Mouse (Mus musculus): Measurements from ENCODE around the gene Col1a1.
A peak's percentile ranks its signal among the peaks of the same experiment; 100 is the strongest.

Col1a1 gene

DNA sequence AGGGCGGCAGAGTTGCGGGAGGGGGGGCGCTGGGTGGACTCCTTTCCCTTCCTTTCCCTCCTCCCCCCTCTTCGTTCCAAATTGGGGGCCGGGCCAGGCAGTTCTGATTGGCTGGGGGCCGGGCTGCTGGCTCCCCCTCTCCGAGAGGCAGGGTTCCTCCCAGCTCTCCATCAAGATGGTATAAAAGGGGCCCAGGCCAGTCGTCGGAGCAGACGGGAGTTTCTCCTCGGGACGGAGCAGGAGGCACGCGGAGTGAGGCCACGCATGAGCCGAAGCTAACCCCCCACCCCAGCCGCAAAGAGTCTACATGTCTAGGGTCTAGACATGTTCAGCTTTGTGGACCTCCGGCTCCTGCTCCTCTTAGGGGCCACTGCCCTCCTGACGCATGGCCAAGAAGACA lies at the start of gene Col1a1:
Col1a1 (plus strand) TSS at position 180 of the 400 bp plus-strand sequence.
- DNase-seq (ENCODE audit: low spot score), result peak; percentile 85

DNA sequence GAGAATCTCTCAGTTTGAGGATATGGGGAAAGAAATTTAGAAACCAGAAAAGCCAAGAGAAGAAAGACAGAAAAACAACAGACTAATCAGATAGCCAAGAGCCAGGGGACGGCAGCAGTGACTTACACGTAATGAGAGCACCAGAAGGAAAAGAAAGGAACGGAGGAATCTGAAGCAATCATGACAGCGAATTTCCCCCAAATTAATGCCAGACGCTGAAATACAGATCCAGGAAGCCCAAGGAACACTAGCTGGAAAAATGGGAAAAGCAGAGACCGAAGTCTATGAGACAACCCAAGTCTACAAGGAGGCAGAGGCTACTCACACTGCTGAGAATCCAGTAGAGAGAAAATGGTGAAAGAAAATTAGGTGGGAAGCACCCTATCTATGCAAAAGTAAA lies 44.9 kb upstream of the Col1a1 start:
- no peak for DNase-seq (ENCODE audit: low spot score)

DNA sequence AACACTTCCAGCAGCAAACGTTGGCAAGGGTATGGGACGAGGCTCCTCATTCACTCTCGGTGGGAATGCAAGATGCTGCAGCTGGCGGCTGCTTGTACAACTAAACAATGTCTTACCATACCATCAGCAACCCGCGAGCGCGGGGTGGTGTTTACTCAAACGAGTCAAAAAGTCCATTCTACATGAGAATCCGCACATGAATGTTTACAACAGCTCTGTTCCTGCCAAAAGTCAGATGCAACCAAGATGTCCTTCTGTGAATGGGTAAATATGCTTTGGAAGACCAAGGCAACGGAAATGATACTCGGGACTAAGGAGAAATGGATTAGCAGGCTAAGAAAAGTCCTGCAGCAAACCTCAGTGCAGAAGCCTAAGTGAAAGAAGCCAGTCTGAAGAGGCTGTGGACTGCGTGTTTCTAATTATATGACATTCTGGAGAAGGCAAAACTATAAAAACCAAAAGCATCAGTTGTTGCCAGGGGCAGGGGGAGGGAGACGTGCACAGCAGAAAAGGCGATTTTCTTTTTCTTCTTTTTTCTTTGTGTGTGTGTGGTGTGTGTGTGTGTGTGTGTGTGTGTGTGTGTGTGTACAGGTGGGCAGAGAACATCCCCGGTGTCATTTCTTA lies 39.2 kb upstream of the Col1a1 start:
- DNase-seq (ENCODE audit: low spot score), result no peak

DNA sequence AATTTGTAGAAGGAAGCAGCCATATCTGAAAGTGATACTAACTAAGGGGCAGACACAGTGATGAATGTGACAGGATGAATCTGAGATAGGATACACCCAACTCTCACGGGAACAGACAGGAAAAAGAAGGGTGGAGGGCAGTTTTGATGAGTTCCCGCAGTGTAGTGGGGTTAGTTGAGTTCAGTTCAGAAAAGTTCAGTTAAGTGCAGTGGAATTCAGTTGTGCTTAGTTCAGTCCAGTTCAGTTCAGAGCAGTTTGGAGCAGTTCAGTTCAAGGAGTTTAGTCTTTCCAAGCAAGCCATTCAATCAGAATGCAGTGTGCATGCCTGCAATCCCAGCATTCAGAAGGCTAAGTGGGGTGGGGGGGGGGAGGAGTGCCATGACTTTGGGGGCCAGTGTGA lies 34.8 kb upstream of the Col1a1 start:
- DNase-seq (ENCODE audit: low spot score), result no peak

DNA sequence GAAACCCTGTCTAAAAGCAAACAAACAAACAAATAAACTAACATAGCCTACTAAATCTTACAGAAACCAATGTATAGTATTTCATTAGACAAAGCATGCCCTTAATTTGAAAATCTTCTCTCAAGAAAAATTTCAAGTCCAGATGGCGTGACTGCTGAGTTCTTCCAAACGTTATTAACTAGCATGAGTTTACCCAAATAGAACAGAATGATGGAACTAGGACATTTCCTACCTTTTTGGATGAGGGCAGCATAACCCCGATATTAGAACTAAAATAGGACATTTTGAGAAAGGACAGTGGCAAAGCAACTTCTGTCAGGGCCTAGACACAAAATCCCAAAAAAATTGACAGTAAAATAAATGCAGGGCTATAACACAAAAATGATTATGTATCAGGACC lies 31.7 kb upstream of the Col1a1 start:
- no peak for DNase-seq (ENCODE audit: low spot score)

DNA sequence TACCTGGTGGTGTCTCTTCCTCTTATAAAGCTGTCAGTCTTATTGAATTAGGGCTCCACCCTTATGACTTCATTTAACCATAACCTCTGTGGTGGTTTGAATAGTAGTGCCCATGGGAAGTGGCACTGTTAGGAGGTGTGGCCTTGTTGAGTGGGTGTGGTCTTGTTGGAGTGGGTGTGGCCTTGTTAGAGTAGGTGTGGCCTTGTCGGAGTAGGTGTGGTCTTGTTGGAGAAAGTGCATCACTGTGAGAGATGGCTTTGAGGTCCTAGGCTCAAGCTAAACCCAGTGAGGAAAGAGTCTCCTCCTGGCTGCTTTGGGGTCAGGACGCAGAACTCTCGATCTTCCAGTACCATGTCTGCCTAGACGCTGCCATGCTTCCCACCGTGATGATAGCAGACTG lies 25.1 kb upstream of the Col1a1 start:
- no peak for DNase-seq (ENCODE audit: low spot score)

DNA sequence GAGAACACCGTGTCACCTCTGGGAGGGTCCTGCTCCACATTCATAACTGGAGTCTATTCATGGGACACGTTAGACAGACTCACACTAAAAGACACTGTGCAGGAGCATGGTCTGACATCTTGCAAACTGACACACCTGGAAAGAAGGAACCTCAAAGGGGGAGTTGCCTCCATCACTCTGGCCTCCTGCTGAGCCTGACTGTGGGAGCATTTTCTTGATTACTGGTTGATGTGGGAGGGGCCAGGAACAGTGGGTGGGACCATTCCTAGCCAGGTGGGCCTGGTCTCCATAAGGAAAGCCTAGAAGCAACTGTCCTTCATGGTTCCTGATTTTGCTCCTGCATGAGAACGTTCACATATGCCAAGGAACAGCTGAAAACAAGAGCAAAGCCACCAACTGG lies 23.5 kb upstream of the Col1a1 start:
- no peak for DNase-seq (ENCODE audit: low spot score)

DNA sequence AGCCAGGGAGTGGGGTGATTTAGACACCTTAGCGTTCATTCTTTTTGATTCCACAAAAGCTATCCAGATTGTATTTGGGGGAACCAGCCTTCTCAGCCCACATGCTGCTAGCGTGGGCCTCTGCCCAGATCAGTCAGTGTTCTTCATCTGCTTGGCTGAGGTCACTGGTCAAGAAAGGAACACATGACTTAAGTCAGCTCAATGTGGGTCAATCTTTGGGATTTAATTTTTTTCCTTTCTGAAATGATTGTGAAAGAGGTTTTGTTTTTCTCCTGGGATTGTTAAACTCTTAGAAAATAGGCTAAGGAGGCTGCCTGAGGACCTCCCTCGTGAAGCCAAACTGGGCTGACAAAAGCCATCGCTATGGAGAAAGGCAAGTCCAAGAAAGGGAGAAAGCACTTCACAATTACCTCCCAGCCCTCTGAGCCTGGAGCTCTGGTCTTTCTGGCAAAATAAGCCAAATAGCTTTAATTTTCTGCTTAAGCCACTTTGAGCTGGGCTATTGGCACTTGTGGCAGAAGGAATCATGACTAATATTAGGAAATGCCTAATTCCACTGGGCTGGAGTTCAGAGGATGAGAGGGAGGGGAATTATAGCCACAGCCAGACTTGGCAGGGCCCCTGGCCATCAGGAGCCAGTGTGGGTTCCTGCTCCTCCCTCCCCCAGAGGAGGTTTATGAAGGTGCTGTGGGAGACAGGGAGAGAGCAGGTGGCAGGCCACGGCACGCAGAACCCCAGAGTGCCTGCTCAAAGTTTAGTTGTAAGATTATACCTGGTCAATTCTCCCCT lies 22.5 kb upstream of the Col1a1 start:
- DNase-seq (ENCODE audit: low spot score), result no peak

DNA sequence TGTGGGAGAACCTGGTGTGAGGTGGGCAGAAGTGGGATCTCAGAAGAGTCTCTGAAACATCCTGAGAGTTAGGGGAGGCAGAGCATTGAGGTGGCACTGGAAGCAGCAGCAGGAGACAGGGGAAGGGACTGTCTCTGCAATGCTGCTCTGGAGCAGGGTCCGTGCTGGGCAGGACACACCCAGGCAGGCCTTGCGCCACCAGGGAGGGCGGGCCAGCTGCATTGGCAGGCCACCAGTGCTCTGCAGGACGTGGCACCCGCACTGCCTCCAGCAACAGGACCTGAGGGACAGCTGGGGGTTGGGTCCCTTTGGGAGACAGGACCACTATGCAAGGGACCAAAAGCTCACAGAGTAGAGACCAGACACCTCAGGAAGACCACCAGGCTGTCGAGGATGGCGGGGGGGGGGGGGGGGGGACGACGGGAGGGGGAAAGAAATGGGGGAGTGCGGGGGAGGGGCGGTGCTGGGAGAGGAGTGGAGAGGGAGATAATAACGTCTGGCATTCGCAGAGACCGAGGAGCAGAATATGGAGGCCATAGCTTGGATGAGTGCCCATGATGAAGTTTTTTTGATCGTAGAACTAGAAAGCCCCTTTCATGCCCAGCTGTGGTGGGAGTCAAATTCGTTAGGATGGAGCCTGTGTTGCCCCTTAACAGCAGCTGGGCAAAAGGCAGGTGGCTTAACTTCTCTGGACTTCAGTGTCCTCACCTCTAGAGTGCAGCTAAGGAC lies 20.2 kb upstream of the Col1a1 start:
- DNase-seq (ENCODE audit: low spot score), result peak; percentile 58

DNA sequence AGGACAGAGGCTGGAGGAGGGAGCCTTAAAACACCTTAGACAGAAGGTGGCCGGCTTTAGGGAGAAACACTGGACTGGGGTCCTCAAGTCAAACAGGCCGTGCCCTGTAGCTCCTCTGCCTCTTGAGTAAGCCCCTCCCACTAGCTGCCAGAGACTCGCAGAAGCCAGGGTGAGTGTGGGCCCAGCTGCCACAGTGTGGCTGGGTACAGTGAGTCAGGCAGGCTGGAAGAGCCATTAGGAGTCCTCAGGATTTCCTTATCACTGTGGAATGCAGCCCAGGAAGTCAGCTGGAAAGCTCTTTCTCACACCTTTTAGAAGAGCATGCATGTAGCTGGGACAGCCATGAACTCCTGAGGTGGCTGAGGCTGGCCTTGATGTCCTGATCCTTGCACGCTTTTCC lies 19.5 kb upstream of the Col1a1 start:
- no peak for DNase-seq (ENCODE audit: low spot score)

DNA sequence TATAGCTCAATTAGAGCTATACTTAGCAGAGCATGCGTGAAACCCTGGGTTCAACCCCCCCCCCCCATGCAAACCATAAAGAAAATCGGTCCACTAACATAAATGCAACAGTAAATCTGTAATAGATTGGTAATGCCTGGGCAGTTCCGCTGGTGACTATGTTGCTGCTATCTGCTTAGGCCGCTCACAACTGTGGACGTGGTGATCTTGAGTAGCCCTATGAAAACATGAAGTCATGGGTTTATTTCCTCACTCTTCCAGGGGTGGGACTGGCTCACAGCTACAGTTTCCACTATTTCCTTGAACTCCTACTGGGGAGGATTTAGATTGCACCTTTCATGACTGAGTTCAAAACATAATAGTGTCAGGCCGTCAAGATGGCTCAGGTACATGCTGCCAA lies 18.3 kb upstream of the Col1a1 start:
- DNase-seq (ENCODE audit: low spot score), result no peak

DNA sequence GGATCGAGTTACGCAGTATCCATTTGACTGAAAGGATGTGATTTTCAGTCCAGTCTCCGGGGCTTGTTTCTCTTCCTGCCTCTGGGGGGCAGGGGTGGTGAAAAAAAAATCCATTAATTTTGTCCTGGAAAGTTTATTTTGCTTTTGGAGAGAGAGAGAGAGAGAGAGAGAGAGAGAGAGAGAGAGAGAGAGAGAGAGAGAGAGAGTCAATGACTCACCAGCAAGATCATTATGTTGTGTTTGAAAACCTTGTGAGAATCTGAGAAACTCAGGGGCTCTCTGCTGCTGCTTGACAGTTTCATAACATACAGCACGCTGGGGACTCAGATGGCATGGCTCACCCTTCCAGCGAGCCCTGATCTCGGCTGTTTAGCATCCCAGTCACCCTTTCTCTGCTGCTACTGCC lies 15.0 kb upstream of the Col1a1 start:
- DNase-seq (ENCODE audit: low spot score), result no peak

DNA sequence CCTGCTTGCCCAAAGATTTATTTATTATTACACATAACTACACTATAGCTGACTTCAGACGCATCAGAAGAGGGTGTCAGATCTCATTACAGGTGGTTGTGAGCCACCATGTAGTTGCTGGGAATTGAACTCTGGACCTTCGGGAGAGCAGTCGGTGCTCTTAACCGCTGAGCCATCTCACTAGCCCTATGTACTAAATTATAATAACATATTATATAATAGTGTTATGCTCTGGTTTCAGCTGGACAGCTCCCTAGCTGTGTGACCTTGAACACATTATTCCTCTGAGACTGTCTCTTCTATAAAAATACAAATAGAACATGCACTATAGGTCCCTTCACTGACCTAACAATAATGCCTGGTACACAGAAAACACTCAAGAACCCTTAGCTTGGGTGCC lies 11.0 kb upstream of the Col1a1 start:
- DNase-seq (ENCODE audit: low spot score), result no peak

DNA sequence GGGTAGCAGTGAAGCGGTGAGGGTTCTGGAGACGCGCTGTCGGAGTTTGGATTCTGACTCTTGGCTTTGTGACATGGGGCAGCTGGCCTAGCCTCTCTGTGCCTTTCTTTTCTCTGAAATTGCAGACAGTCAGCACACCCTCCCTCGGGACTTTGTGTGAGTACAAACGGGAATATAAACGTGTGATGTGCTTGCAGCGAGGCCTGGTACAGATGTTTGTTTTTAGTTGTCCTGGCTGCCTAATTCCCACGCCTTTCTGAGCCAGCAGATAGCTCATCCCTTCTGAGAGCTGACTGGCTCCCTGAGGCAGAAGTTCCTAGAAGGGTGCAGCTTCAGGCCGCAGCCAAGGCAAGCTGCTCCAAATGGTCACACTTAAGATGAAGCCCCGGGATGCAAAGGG lies 9.6 kb upstream of the Col1a1 start:
- DNase-seq (ENCODE audit: low spot score), result no peak

DNA sequence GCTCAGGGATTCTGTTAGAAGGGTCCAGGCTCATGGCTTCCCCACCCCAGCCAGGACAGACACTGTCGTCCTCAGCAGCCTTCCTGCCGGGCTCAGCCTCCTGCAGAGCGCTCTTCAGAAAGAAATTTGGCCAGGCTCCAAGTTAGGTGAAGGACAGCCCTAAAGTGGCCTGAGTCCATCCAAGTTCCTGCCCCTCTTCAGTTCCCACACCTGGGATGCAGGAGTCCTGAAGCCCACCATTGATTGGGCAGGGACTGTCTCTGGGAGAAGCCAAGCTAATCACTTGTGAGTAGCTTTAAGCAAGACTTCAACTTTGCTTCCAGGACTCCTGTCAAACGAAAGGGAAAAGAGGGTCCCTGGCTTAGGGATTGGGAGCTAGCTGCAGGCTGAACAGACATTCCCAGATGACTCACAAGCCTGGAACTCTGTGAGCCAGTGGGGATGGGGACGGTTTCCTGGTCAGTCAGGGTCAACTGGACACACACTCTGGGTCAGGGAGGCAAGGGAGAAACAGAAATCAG lies 8.2 kb upstream of the Col1a1 start:
- no peak for DNase-seq (ENCODE audit: low spot score)

DNA sequence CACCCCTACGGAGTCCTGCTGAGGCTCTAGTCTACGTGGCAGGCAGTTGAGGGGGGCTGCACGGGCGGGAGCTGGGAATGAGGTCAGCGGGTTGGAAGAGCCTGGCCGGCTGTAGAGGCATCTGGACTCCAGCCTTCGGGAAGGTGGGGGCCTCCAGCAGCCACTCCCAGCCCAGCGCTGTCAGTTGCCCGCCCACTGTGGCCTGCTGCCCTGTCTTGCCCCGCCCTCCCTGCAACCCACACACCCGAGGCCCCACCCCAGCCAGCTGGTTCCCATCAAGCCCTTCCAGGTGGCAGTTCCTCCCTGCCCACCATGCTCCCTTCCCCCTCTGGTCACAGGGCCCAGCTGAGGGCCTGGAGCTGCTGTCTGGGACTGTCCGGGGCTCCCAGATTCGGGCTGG lies 7.2 kb upstream of the Col1a1 start:
- DNase-seq (ENCODE audit: low spot score), result peak; percentile 95

DNA sequence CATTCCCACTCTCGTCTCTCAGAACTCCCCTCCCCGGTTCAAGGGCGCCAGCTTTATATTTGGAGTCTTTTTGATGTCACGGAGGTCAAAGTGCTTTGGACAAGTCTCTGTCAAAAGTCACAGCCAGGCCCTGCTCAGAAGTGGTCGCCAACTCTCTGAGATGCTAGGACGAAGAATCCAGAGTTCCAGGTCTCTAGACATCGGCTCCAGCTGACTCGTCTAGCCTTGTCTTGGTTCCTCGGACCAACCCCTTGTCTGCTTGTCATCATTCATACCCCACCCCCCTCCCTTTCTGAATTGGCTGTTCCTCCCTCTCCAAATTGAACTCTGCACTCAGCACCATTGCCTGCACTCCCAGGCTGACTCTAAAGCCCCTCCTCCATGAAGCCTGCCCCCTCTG lies 6.4 kb upstream of the Col1a1 start:
- no peak for DNase-seq (ENCODE audit: low spot score)

DNA sequence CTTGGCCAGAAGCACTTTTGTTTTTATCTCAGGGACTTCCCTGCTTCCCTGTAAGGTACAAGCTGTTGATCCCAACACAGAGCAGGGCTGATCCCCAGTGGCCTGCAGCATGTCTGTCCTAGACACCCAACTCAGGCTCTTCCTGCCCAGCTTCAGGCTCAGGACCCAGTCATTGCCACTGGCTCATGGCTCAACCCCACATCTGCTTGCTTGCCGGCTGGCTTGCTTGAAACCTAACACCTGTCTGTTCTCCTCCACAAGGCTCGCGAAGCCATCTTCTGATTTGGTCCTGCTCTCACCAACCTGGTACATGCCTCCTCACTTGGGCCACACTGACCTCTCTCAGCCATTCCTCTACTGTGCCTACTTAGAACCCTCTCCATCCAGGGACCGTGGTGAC lies 5.9 kb upstream of the Col1a1 start:
- no peak for DNase-seq (ENCODE audit: low spot score)

DNA sequence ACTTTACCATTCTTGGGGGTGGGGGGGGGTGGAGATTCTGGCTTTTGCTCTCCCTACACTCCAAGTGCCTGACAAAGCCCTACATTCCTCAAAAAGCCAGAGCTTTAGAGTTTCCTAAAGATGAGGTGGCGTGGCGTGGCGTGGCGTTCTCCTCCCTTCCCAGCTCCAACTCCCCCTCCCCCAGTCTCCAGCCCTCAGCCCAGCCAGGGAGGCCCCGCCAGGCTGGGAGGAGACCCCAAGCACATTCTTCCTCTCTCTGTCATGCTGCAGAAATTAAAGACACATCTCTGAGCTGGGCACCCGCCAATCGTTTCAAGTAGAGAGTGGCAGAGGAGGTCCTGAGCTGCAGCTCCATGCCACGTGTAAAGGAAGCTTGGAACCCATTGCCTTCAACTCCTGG lies 2.4 kb upstream of the Col1a1 start:
- no peak for DNase-seq (ENCODE audit: low spot score)

DNA sequence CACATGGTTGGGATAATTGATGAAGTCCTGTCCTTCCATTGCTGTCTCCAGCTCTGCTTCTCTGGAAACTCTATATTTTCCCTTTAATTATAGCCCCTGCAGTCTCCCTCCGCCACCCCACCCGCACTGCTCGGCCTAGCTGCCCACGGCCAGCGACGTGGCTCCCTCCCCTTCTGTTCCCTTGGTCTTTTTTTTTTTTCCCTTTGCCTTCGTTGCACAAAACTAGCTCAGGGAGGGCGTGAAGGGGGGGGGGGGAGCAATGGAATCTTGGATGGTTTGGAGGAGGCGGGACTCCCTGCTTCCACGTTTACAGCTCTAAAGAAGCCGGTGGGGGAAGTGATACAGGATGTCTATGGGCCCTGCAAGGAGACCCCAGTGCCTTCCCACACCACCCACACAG lies 1.5 kb upstream of the Col1a1 start:
- no peak for DNase-seq (ENCODE audit: low spot score)

DNA sequence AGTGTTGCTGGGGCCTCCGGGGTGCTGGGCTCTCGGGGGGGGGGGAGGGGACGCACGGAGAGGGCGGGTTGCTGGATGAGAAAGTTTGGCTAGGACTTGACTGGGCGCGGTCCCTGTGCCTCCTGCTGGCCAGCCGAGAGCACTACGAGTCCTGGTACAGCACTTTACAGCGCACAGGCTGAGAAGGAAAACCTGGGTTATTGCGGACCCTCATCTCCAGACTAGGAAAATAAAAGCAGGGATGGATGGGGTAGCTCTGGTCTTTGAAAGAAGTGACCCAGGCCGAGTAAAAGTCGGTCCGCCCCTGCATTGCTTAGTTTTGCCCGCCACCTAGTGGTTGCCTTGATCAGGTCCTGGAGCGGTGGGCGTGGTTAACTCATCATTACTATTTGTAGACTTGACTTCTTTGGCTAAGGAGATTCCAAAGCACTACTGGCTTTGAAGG lies 849 bp downstream of the Col1a1 start:
- DNase-seq (ENCODE audit: low spot score), result peak; percentile 96

DNA sequence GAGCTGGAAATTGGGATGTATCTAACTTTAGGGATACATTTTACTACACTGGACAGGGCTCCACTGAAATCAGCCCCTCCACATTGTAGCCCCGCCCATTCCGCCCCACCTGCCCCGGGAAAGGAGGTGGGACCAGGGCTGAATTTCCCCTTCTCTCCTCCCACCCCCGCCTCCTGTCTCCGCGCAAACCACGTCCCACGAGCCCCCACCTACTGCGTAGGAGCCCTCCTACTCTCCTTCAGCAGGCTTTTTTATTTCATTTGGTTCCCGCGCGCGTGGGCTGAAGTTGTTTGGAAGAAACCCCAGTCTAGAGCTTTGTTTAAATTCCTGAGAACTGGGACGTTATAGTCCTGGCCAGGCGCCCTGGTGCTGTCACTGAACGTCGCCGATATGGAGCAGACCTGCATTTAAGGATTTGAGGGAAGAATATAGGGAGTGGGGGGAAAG lies 1.3 kb downstream of the Col1a1 start:
- no peak for DNase-seq (ENCODE audit: low spot score)

DNA sequence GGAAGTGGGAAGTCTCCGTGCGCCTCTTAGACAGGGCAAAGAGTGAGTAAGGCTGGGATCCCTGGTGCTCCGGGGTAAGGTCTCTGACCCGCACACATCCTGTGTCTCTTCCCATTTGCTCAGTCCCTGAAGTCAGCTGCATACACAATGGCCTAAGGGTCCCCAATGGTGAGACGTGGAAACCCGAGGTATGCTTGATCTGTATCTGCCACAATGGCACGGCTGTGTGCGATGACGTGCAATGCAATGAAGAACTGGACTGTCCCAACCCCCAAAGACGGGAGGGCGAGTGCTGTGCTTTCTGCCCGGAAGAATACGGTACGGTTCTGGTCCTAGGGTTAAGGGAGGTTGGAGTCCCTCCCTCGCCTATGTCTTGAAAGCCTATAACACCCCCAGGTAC lies 1.8 kb downstream of the Col1a1 start:
- DNase-seq (ENCODE audit: low spot score), result no peak
